Mouse (Mus musculus): Measurements from ENCODE around the gene Flt4.
"Not testable (repeated sequence)": the region's sequence is repeated elsewhere in the genome, so short reads cannot be mapped to it uniquely, and the experiment has no call there.

Flt4 gene

DNA sequence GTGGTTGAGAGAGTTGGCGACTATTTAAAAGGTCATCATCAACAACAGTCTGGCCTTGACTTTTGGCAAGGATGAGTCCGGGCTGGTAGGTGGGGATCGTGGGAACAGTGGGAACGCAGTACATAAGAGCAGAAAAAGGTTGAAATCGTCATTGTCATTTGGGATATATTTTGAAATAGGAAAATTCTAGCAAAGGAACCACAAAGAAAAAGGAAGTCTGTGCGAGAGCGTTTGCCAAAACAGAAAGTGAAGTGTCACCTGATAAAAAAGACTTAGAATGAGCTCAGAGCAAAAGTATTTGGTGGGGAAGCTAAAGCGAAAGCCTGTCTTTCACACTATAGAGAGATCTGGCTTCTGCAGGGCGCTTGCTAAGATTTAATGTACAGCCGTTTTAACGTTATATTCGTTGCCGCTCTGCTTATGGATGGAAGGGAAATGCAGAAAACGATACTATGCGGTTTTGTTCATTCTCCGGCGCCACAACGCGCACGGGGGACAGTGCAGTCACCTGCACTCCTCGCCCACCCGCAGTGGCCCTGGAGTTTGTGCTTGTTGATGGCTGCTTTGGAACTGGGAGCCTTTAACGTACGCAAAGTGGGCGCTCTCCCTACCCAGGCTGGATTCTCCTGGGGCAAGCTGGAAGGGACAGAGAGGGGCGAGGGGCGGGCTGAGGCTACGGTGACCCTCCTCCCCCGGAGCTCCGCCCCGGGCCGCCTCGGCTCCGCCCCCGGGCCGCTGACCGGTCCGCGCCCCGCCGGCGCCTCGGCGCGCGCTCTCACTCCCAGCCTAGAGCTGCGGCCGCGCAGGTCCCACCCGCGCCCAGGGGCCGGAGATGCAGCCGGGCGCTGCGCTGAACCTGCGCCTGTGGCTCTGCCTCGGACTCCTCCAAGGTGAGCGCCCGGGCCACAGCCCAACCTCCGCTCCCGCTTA lies at the start of gene Flt4:
Gene Flt4, plus strand, starts transcription at position 326 of the 930 bp plus-strand sequence.
- not testable (repeated sequence) for DNase-seq

DNA sequence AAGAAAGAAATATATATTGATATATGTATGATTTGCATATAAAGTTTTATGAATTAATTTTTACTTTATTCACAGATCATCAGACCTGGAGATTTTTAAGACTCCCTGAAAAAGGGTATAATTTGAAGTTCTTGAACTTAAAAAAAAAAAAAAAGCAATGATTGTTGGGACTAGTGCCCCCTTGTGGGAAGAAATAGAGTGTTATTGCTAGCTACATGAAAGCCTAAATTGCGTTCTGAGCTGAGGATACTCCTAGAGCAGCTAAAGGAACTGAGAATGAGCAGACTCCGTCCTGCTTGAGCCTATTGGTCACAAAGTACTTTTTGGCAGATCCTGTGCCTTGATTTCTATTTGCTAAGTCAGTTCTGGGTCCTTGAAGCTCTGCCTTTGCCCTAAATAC lies 34.0 kb upstream of the Flt4 start:
- DNase-seq: not testable (repeated sequence)

DNA sequence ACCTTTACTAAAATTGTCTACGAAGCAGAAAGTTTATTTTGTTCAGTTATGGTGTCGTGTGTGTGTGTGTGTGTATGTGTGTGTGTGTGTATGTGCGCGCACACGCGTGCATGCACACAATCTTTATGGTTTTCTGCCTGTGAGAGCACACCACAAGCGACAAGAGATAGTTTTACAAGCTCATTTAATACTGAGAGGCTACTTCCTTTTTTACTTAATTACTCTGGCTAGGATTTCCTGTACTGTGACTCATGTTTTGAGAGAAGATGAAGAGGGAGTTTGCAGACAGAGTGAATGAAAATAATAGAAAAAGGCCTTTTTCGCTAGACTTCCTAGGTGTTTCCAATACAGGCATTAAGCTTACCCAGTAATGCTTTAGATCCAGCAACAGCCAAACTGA lies 28.6 kb upstream of the Flt4 start:
- not testable (repeated sequence) for DNase-seq

DNA sequence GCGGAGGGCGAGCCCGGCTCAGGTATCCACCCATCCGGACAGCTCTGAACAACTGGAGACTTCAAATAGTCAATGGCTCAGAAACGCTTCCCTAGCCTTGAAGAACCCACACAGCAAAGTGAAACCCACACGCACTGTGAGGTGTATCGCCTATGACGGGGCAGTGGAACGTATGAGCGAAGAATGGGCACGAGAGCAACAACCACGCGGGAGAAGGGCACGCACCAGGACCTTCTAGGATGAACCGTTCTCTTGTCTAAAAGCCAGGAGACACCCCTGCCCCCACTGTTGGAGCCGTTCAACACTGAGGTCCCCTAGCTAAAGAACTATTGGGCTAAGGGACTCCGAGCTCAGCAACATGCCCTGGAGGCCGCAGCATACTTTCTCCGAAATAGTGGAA lies 18.9 kb upstream of the Flt4 start:
- DNase-seq: no peak

DNA sequence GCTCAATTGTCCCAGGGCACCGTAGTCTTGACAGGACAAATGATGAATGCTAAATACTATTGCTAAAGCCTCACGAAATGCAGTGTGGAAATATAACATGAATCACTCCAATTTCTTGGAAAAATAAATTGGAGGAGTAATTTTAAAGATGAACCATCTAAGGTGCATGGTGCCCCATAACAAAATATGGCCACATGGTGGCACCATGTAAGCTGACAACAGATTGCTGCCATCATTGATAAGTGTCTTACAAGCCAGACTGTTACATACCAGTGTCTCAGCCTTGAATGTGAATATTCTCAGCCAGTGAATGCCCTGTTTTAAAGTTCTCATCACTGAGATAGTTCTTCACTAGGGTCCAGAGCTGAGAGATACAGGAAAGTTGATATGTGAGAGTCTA lies 11.9 kb upstream of the Flt4 start:
- not testable (repeated sequence) for DNase-seq

DNA sequence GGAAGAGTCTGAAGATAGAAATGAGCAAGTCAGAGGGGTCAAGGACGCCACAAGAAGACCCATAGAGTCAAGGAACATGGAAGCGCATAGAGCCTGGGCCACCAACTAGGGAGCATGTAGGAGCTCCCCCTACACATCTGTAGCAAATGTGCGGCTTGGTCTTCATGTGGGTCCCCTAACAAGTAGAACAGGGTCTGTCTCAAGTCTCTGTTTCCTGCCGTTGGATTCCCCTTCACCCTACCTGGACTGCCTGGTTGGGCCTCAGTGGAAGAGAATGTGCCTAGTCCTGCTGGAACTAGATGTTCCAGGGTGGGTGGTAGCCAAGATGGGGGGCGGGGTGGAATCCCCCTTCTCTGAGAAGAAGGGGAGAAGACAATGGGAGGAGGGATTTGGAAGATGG lies 757 bp upstream of the Flt4 start:
- DNase-seq: not testable (repeated sequence)

DNA sequence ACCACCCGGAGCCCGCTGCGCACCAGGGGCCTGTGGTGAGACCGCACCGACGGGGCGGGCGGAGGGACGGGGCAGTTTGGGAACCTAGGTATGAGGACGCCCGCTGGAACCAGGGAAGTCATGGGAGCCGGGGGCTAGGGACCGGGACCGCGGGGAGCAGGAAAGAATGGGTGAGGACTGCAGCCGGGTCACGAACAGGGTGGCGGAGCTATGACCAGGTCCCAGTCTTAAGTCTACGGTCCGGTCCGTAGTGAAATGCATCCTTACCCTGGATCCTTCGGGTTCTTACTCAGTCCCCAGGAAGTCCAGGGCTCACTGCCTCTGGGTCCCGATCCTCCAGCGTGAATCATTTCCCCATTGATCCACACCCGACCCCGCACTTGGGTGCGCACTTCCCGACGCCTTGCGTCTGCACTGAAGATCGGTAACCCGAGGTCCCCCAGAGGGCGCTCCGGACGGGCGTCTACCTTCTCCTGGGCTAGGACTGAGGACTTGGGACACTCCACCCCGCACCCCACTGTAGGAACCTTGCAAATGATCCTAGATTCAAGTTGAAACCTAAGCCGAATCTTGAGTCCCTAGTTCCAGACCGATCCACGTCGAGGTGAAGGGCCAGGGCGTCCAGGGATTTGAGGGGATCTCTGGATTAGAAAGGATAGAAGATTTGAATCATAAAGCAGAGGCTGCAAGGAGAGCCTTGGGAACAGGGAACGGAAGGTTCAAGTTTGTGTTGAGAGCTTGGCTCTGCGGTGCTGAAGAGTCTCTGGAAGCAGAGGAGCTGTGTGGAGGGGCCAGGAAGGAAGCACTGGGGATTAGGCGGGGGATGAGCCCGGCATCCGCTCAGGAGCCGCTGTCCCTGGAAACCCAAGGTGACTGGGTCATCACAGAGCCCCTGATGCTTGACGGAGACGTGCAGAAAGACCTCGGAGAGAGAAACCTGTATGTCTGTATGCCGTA lies 1.1 kb downstream of the Flt4 start:
- DNase-seq: not testable (repeated sequence)

DNA sequence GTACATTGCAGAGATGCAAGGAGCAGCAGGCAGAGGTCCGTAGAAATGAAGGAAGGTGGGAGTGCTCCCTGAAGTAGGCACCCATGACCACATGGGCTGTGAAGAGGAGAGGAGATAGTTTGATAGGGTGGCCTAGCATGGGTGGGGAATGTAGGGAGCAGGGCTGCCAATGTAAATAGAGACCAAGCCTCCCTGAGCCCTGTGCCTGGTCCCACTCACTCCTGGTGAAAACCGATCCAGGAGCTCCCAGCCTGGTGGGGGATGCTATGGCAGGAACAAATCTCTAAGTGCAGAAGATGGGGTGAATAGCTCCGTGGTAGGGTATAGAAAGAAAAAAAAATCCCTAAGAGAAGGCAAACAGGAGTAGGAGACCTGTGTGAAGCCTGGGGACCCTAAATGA lies 2.3 kb downstream of the Flt4 start:
- DNase-seq: not testable (repeated sequence)

DNA sequence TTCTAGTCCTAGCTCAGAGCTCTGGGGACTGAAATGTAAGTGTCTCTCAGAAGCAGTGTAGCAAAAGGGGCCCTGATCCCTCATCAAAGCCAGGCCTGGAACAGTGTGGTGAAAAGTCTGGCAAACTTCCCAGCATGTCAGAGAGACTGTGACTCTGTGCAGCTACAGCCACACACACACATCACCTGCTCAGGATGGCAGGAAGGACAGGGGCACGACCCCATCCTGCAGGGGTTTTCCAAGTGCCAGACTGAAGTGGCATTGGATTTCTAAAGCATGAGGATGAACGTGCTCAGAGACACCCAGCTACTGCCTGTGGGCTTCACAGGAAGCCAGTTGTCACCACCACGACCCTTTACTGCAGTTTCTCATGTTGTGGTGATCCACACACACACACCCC lies 3.1 kb downstream of the Flt4 start:
- no peak for DNase-seq

DNA sequence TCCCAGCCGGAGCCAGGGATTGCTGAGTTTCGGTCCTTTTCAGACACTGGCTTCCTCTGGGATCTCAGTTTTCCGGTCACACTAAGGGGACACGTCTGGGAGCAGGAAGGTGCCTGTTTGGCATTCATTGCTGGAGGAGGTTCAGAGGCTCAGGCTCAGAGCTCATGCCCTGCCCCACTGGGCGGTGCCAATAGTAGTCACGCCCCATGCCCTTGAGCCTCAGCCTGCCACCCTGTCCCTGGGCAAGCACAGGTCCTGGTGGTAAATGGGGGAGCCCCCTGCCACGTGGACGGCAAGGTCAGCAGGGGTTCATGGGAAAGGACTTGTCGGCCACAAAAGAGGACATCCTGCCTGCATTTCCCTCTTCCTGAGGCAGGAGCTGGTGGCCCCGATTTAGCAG lies 4.3 kb downstream of the Flt4 start:
- DNase-seq: no peak

DNA sequence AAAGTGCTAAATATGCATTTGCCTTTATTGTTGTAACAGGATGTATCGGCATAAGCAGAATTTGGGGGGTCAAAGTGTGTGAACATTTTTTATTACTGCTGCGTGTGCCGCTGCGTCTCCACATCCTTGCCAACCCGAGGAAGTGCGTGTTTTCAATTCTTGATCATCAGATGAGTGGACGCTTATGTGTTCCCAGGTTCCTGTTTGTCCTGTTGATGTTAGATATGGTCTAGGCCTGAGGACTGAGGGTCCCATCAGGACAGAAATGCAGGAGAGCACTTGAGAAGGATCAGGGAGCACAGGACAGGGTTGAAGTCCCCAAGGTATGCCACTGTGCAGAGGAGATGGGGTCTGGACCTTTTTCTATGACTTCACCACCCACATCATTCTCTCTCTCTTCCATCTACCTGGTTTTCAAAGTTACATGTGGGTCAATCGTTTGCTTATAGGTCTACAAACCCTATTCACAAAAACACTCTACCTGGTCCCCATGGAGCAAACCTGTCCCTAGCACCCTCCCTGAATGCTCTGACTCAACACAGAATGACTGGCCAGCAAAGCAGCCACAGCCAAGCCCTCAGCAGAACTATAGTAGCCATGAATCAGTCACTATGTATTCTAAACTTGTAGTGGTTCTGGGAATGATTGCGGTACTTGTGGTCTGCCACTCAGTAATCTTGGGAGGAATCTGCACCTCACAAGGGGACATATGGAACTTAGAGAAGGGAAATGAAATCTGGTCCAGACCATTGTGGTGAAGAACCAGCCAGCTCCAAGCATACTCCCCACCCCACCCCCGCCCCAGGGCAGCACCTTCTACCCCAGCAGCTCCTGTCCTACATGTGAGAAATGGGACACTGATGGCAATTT lies 7.0 kb downstream of the Flt4 start:
- DNase-seq: no peak

DNA sequence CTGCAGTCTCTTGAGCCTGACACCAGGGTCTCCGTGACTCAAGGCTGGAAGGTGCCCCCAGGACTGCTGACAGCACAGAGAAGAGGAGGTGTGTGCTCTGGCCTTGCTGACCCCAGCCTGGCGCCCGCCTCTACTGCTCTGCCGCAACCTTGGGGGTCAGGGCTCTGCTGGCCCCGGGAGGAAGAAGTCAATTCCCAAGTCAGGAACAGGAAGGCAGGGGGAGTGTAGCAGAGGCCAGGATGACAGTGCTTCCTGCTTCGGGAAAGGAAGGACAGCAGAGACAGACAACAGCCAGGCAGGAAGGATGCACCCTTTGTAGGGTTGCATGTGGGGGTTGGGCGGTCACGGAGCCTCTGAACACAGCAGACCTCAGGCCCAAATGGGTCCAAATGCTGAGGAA lies 9.4 kb downstream of the Flt4 start:
- DNase-seq: no peak

DNA sequence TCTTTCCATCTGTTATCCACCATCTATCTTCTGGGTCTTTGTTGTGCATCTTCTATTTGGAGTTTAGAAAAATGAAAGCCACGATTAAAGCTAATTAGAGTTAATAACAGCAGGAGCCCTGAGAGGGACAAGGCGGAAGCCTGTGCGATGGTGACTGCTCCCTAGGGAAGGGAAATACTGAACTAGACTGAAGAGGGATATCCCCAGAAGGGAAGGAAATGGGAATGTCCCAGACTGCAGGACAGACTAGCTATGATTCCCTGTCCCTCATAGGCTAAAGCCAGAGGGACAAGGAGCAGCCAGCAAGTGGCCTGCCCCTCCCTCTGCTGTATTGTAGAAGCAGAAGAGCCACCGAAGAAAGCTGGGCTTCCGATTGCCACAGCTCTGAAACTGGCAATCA lies 12.9 kb downstream of the Flt4 start:
- DNase-seq: no peak

DNA sequence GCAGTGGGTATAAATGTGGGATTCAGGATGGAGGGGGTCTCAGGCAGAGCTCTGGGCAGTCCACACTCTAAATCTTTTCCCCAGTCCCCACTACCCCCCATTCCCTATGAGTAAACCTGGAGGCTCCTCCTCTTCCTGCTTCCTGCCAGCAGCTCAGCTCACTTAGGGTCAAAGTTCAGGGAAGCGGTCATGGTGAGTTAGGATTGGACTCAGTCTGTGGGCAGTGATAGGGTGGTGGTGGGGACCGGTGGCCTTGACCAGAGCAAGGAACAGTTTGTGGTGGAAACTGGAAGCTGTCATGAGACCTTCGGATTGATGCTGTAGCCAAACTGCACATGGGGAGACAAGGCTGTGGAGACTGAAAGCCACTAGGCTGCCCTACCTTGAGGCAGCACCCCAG lies 15.1 kb downstream of the Flt4 start:
- DNase-seq: no peak

DNA sequence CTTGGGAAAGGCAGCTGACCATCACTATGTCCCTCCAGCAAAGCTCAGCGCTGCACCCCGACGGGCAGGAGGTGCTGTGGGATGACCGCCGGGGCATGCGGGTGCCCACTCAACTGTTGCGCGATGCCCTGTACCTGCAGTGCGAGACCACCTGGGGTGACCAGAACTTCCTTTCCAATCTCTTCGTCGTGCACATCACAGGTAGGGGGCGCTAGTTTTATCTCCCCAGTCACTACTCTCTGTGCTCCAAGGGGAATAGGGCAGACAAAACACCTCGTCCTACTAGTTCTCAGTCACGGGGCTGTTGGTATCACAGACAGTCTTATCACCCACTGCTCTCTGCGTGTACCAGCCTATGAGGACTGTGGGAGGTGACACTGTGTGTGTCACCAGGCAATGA lies 16.8 kb downstream of the Flt4 start:
- DNase-seq: no peak

DNA sequence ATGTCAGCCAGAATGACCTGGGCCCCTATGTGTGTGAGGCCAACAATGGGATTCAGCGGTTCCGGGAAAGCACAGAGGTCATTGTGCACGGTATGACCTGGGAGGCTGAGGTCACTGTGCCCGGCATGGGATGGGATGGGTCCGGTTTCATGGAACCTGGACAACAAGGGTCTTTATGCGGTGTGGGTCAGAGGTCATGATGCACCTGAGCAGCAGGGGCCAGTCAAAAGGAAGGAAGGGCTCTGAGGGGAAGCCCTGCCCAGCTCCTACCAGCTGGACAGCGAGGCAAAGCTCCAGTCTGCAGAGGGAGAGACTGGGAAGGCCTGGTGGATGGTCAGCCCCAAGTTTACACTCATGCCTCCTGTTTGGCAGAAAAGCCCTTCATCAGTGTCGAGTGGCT lies 17.7 kb downstream of the Flt4 start:
- DNase-seq: no peak

DNA sequence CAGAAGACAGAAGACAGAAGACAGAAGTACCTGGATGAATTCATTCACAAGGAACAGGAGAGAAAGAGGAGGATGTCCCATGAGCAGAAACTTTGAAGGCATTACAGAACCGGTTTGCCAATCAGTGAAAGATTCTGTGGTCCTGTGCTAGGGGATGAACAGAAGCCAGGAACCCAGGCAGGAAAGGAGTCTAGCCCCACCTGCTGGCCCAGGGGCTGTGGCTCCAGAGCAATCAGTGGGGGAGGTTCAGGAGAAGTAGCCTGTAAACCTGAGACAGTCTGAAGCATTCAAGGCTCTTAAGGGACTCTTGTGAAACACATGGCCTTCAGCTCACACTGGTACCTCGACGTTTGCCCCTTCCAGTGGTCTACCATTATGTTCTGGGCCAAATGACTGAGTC lies 22.1 kb downstream of the Flt4 start:
- DNase-seq: no peak

DNA sequence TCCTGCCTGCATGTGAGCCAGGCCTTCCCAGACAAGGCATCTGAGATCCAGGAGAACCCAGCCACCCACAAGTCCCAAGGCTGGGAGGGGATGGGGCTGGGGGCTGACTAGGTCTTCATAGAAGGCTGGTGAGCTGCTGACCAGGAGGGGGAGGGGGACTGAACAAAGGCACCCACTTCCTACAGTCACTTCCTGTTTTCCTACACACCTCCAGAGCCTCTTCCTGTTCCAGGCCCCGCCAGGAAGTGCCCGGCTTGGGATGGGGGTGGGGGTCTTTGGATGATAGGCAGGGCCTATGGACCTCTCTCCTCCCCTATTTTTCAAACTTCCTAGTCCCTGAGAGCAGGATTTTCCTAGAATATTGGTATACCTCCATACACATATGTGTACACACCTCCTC lies 23.2 kb downstream of the Flt4 start:
- DNase-seq: no peak

DNA sequence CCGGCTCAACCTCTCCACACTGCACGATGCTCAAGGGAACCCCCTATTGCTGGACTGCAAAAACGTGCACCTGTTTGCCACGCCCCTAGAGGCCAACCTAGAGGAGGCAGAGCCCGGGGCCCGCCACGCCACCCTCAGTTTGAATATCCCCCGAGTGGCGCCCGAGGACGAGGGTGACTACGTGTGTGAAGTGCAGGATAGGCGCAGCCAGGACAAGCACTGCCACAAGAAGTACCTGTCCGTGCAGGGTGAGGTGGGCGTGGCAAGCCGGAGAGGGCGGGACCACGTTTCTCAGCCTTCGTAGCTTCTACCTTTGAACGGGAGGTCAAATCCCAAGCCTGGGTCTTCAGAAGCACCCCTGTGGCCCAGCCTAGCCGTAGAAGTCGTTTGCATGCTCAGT lies 25.0 kb downstream of the Flt4 start:
- DNase-seq: no peak

DNA sequence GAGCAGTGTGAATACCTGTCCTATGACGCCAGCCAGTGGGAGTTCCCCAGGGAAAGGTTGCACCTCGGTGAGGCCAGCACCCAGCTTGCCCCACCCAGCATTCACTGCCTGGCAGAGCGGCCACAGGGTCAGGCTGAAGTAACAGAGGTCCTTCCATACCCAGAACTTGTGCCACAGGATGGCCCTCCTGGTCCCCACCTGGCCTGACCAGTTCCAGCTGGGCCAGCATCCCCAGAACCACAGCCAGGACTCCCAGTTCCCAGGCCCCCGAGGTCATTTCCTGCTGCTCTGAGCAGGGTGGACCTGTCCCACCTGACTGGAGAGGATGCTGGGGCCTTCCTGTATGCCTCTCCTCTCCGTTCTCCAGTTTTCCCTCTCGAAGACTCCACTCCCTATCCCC lies 26.6 kb downstream of the Flt4 start:
- DNase-seq: no peak

DNA sequence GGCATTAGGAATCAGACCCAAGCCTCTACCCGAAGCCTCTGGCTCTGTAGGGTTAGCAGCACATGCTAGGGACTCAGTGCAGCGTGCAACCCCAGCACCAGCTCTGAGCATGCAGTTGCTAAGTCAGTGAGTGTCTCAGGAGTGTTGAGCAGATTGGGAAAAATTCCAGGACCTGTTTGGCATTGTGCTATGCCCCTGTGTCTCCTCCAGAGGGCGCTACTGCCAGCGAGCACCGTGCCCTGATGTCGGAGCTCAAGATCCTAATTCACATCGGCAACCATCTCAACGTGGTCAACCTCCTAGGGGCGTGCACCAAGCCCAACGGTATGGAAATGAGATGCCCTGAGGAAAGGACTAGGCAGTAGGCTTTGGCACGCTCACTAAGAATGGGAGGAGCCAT lies 27.4 kb downstream of the Flt4 start:
- no peak for DNase-seq

DNA sequence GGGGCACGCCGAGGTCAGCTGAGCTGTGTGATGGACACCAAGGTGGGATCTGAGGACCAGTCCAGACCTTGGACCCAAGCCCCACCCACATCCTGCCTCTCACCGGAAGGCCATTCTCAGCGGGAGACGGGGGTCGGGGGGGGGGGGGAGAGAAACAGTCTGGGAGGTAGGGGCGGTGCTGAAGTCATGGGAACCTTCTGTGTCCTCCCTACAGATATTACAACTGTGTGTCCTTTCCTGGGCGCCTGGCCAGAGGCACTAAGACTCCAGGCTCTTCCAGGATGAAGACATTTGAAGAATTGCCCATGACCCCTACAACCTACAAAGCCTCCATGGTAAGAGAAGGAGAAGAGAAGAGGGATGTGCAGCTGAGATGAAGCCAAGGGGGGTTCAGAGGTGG lies 36.6 kb downstream of the Flt4 start:
- no peak for DNase-seq

All from cerebellum, adult 11 months (tissue).